Mouse (Mus musculus): ENCODE results near the gene Chst1.

Chst1 gene

DNA sequence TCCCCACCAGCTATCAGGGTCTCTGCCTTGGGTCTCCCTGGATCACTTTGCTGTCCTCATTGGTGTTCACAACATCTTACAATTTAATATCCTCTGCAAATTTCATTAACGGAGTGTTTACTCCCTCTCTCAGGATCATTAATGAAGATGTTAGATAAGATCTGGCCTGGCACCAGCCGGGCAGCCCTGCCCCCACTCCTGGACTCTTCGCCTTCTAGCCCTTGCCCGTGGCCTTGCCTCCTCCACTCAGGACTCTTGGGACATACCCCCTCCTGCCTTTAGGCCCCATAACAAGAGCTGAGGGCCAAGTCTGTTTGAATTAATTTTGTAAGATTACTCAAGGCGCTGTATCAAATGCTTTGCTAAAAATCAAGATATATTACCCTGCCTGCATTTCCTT lies 4.1 kb downstream of the Chst1 start:
- no peaks in the 10 kb centered on the region for H3K27me3 ChIP-seq (ENCODE audit: control insufficient read depth, insufficient read depth, low read length, poor library complexity, severe bottlenecking)
- no peaks in the 10 kb centered on the region for H3K36me3 ChIP-seq (ENCODE audit: control insufficient read depth, insufficient read depth, low read length, poor library complexity, severe bottlenecking)
- no peak for DNase-seq (ENCODE audit: low read depth, low spot score)

DNA sequence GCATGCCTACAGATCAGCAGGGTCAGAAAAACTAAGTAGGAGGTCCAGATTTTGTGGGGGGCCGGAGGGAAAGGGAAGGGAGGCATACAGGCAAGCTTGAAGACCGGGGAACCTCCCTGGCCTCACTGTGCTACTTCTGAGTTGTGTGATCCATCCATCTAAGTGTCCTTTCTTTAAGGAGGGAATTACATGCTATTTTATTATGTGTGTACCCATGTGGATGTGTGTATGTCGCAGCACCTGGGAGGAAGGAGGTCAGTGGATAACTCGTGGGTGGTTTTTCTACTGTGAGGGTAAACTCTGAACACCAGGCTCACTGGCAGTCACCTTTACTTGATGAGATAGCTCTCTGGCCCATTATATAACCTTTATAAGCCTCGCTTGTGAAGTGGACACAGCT lies 5.1 kb downstream of the Chst1 start:
- Histone ChIP-seq H3K36me3 (ENCODE audit: control insufficient read depth, insufficient read depth, low read length, poor library complexity, severe bottlenecking) (no peaks in the 10 kb centered on the region), H3K27me3 (ENCODE audit: control insufficient read depth, insufficient read depth, low read length, poor library complexity, severe bottlenecking) (no peaks in the 10 kb centered on the region)
- no peak for DNase-seq (ENCODE audit: low read depth, low spot score)

DNA sequence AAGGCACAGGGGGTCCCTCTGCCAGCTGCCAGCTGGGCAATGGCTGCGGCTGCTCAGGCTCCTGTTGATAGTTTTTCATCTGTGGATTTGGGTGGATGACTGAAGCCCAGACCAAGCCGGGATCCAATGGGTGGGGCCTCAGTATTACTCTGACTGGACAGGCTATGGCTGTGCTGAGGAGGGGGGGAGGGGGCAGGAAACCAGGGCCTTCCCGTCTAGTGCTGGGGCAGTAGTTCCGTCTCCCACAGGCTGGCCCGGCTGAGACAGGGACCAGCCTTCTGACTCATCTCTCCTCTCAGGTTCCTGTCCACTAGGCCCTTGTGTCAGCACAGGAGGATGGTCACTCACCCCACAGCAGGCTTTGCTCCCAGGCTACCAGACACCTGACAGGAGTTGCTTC lies 6.5 kb downstream of the Chst1 start:
- H3K27me3 ChIP-seq (ENCODE audit: control insufficient read depth, insufficient read depth, low read length, poor library complexity, severe bottlenecking), result no peaks in the 10 kb centered on the region
- no peaks in the 10 kb centered on the region for H3K36me3 ChIP-seq (ENCODE audit: control insufficient read depth, insufficient read depth, low read length, poor library complexity, severe bottlenecking)
- DNase-seq (ENCODE audit: low read depth, low spot score), result no peak

DNA sequence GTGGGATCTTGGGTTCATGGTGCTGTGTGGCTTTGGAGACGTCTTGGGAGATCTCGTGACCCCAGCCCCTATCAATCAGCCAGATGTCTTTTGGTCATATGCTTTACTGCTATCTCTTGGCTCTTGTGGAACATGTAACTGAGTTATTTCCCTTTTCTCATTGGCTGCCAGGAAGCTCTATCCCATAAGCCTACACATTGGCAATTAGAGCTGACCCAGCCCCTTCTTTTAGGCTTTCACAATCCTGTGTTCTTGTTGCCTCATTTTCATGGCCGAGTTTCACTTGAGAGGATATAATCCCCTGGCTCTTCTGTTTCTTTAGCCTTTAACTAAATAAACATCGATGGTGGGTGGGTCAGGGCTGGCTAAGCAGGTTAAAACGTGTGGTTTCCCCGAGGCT lies 7.6 kb downstream of the Chst1 start:
- DNase-seq (ENCODE audit: low read depth, low spot score), result no peak
- Histone ChIP-seq H3K36me3 (ENCODE audit: control insufficient read depth, insufficient read depth, low read length, poor library complexity, severe bottlenecking) (no peaks in the 10 kb centered on the region), H3K27me3 (ENCODE audit: control insufficient read depth, insufficient read depth, low read length, poor library complexity, severe bottlenecking) (no peaks in the 10 kb centered on the region)

DNA sequence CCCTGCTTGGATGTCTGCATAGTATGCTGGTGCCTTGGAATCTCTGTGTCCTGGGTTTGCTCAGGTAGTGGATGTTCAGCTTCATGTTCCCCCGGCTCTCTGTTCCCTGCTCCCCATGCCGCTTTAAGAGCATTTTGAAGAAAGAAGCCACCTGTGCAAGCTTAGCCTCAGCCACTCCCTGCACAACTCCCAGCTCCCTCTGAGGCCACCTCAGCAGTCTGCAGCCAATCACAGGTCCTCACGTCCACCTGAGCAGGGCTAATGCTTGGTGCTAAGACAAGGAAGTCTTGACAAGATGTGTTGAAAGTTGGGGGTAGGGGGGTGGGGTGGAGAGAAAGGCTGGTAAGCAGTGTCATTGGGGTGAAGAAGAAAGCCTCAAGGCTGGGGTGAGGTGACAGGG lies 8.1 kb downstream of the Chst1 start:
- Histone ChIP-seq H3K27me3 (ENCODE audit: control insufficient read depth, insufficient read depth, low read length, poor library complexity, severe bottlenecking) (no peaks in the 10 kb centered on the region), H3K36me3 (ENCODE audit: control insufficient read depth, insufficient read depth, low read length, poor library complexity, severe bottlenecking) (no peaks in the 10 kb centered on the region)
- no peak for DNase-seq (ENCODE audit: low read depth, low spot score)

DNA sequence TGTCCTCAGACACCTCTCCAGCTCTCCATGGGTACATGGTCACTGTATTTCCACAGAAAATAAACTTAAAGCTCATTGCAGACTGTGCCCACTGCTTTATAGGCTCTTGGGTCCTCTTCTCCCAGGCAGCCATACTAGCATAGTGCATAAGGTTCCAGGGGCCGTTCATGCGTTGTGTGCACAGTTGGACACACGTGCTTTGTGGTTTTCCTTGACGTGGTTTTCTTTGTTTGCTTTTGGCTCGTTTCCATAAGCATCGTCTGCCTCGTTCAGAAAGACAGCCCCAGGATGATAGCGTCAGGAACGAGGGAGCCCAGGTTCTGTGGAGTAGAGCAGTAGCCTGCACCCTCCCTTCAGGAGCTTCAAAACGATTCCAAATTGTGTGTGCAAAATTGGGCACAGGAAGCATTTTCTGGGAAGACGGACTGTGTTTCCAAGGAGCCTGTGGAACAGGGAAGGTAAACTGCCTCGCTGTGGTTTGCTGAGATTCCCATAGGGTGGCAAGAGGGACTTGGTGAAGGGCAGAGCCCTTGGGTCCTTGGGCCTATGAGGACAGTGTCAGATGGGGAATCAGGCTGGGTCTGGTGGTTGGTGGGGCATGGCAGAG lies 8.6 kb downstream of the Chst1 start:
- Histone ChIP-seq H3K36me3 (ENCODE audit: control insufficient read depth, insufficient read depth, low read length, poor library complexity, severe bottlenecking) (no peaks in the 10 kb centered on the region), H3K27me3 (ENCODE audit: control insufficient read depth, insufficient read depth, low read length, poor library complexity, severe bottlenecking) (no peaks in the 10 kb centered on the region)
- DNase-seq (ENCODE audit: low read depth, low spot score), result no peak

DNA sequence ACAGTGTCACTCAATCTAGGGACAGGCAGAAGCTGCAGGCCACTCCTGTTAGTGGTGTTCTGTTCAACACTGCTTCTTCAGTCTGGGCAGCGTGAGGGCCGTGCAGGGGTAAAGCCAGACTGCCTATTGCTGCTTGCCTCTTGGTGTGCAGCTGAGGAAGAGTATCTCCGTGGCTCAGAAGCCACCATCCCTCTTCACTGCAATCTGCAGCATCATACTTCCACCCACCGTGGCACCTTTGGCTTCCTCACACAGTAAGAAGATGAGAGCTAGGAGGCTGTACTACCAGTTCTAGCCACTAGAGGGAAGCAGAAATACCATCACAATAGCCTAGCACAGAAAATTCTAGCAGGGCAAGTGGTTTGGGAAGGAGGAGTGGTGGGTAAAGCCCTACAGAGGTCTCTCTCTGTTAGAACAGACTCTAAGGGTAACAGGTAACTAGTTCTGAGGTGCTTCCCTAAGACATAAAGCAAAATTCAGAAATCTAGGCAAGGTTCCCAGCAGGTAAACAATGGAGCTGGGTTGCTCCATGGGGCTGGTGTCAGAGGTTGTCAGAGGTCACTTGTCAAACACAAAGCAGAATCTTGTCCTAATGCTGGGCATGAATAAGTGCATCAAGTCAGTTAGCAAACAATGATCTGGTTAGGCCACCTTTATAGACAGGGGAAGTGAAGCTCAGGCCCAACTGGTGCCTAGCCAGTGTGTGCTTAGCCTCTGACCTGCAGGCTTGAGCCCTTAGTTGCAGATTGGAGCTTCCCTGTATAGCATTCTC lies 9.5 kb downstream of the Chst1 start:
- H3K27me3 ChIP-seq (ENCODE audit: control insufficient read depth, insufficient read depth, low read length, poor library complexity, severe bottlenecking), result no peaks in the 10 kb centered on the region
- no peaks in the 10 kb centered on the region for H3K36me3 ChIP-seq (ENCODE audit: control insufficient read depth, insufficient read depth, low read length, poor library complexity, severe bottlenecking)
- peak; percentile 73 for DNase-seq (ENCODE audit: low read depth, low spot score)

DNA sequence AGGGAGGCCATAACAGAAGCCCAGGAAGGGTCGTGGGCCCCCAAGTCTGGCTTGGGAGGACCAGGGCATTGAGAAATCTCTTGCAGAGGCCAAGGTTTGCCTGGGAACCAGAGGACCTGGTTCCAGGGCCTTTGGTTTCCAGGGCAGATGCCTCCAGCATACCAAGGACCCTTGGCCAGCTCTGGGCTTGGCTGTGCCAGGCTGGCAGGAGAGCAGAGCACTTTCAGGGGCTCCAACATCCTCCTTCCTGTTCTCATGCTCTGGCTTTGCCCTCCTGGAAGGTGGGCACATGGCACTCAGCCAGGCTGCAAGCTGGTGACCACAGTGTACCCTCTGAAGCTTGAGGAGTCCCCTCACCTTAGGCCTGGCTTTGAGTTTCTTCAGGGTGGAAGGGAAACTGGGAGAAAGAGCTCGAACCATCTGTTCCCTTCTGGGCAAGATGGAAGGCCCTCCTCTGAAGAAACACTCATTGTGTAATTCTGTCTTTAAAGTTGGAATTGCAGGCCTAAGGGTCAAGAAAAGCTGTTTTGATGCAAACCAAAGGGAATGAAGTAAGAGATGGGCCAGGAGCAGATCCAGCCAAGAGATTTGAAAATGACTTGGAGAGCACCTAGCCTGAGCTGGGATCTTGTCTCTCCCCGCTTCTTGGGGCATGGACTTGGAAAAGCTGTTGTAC lies 10.3 kb downstream of the Chst1 start:
- no peak for DNase-seq (ENCODE audit: low read depth, low spot score)
- Histone ChIP-seq H3K27me3 (ENCODE audit: control insufficient read depth, insufficient read depth, low read length, poor library complexity, severe bottlenecking) (no peaks in the 10 kb centered on the region), H3K36me3 (ENCODE audit: control insufficient read depth, insufficient read depth, low read length, poor library complexity, severe bottlenecking) (no peaks in the 10 kb centered on the region)

DNA sequence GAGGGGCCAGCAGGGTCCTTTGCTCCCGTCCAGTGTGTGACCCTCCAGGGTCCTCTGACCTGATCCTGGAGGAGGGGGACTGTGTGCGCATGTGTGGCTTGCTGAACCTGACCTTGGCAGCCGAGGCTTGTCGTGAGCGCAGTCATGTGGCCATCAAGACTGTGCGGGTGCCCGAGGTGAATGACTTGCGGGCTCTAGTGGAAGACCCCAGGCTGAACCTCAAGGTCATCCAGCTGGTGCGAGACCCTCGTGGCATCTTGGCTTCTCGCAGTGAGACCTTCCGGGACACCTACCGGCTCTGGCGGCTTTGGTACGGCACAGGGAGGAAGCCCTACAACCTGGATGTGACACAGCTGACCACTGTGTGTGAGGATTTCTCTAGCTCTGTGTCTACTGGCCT lies 14.1 kb downstream of the Chst1 start:
- H3K36me3 ChIP-seq (ENCODE audit: control insufficient read depth, insufficient read depth, low read length, poor library complexity, severe bottlenecking), result no peaks in the 10 kb centered on the region
- H3K27me3 ChIP-seq (ENCODE audit: control insufficient read depth, insufficient read depth, low read length, poor library complexity, severe bottlenecking), result no peaks in the 10 kb centered on the region
- no peak for DNase-seq (ENCODE audit: low read depth, low spot score)

DNA sequence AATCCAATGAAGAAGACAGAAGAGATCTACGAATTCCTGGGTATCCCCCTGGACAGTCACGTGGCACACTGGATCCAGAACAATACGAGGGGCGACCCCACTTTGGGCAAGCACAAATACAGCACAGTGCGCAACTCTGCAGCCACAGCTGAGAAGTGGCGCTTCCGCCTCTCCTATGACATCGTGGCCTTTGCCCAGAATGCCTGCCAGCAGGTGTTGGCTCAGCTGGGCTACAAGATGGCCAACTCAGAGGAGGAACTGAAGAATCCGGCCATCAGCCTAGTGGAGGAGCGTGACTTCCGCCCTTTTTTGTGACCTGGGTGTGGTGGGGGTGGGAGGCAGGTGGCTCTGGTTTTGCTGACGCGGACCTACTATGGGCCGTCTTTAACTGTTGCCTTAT lies 14.6 kb downstream of the Chst1 start:
- Histone ChIP-seq H3K36me3 (ENCODE audit: control insufficient read depth, insufficient read depth, low read length, poor library complexity, severe bottlenecking) (no peaks in the 10 kb centered on the region), H3K27me3 (ENCODE audit: control insufficient read depth, insufficient read depth, low read length, poor library complexity, severe bottlenecking) (no peaks in the 10 kb centered on the region)
- no peak for DNase-seq (ENCODE audit: low read depth, low spot score)

DNA sequence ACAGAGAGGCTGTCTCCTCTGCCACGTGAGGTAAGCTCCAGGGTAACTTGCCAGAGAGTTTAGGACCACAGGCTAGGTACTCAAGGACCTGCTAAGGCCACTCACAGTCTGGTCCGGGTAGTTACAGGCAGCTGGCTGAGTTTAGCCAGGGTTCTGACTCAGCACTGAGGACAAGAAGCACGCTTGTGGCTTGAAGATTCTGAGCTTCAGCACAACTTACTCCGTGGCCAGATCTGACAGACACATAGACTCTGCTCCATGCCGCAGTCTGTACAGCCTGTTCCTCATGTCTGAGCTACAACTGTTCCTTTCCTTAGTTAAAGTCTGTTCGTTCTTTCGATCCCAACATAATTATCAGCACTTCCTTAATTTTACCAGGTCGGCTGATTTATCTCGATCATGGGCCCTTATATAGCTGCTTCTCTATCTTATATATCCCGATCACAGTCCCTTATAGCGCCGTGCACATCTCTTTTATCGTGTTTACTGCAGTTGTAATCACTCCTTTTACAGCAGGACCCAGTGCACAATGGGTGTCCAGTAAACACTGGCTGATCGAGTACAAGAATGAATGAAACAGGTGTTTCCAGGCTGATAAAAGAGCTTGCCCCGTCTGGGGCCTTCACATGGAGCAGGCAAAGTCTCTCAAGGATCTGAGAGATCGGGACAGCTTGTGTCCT lies 17.7 kb downstream of the Chst1 start:
- no peaks in the 10 kb centered on the region for H3K27me3 ChIP-seq (ENCODE audit: control insufficient read depth, insufficient read depth, low read length, poor library complexity, severe bottlenecking)
- H3K36me3 ChIP-seq (ENCODE audit: control insufficient read depth, insufficient read depth, low read length, poor library complexity, severe bottlenecking), result no peaks in the 10 kb centered on the region
- no peak for DNase-seq (ENCODE audit: low read depth, low spot score)

DNA sequence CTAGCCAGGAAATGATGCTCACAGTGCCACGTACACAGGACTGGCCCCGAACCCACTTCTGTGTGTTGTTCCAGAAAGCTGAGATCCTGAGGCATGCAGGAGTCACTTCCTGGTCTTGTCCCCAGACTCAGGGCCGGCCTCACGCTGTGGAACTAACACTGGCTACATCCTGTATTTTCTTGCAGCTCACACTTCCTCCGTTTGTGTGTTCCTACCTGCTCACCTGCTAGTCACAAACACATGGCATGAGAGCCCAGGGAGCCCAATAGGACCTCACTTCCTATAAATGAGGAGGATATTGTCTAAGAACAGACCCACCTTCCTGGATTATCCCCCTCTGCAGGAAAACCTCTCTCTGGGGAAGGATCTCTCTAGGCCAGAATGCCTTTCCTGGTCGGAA lies 18.5 kb downstream of the Chst1 start:
- DNase-seq (ENCODE audit: low read depth, low spot score), result no peak
- Histone ChIP-seq H3K27me3 (ENCODE audit: control insufficient read depth, insufficient read depth, low read length, poor library complexity, severe bottlenecking) (no peaks in the 10 kb centered on the region), H3K36me3 (ENCODE audit: control insufficient read depth, insufficient read depth, low read length, poor library complexity, severe bottlenecking) (no peaks in the 10 kb centered on the region)

DNA sequence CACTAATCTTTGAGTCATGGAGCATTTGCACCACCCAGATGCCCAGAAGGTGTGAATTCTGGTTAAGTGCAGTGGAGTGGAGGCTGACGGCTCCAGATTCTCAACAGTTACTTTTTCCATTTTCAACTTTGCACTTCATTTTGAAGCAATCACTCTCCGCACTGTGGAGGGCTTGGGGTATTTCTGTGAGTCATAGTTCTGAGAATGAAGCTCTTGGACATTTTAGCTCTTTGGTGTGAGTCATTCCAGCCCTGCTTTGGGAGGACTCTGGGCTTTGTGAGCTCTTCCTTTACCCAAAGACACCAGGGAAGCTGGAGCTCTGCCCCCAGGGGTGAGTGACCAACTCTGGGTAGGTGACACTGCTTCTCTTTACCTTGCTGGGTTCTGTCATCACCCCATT lies 28.1 kb downstream of the Chst1 start:
- DNase-seq (ENCODE audit: low read depth, low spot score), result no peak
- Histone ChIP-seq H3K36me3 (ENCODE audit: control insufficient read depth, insufficient read depth, low read length, poor library complexity, severe bottlenecking) (no peaks in the 10 kb centered on the region), H3K27me3 (ENCODE audit: control insufficient read depth, insufficient read depth, low read length, poor library complexity, severe bottlenecking) (no peaks in the 10 kb centered on the region)

DNA sequence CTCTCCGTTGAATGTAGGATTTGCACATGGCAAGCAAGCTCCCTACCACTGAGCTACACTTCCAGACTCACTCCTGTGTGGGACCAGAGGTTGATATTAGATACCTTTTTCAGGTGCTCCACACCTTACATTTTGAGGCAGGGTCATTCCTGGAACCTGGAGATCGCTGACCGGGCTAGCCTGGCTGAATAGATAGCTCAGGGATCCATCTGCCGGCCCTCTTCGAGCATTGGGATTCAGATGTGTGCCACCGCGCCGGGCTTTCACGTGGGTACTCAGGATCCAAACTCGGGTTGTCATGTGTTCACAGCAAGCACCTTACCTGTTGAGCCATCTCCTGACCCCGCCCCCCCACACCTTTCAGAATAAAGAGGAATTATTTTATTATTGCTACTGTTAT lies 31.3 kb downstream of the Chst1 start:
- DNase-seq (ENCODE audit: low read depth, low spot score), result no peak
- H3K27me3 ChIP-seq (ENCODE audit: control insufficient read depth, insufficient read depth, low read length, poor library complexity, severe bottlenecking), result no peaks in the 10 kb centered on the region
- H3K36me3 ChIP-seq (ENCODE audit: control insufficient read depth, insufficient read depth, low read length, poor library complexity, severe bottlenecking), result no peaks in the 10 kb centered on the region

DNA sequence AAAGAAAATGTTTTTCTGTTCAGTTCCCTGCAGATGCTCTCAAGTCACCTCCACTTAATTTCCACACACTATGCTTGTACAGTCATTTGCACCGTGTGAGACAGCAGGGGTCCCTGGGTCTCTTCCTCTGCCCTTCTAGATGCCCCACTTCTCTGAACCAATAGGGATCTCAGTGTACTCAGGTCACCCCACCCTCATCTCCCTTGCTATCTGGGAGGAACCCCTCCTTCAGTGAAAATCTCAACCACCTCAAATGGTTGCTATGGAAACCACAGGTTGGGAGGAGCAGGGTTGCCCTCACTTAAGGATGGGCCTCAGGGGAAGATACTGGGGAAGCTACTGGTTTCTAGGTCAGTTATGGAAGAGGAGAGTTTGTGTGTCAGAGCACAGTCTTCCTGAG lies 32.5 kb downstream of the Chst1 start:
- no peak for DNase-seq (ENCODE audit: low read depth, low spot score)
- Histone ChIP-seq H3K36me3 (ENCODE audit: control insufficient read depth, insufficient read depth, low read length, poor library complexity, severe bottlenecking) (no peaks in the 10 kb centered on the region), H3K27me3 (ENCODE audit: control insufficient read depth, insufficient read depth, low read length, poor library complexity, severe bottlenecking) (no peaks in the 10 kb centered on the region)

All from splenic B cell, adult 2 months (primary cell).